Mouse (Mus musculus) kidney, adult 9 months (tissue): ENCODE data around the gene Adig.

Experiments
- DNase-seq: peaks from one replicate; pipeline ENCODE4 v3.0.0; 2022

Adig gene

DNA sequence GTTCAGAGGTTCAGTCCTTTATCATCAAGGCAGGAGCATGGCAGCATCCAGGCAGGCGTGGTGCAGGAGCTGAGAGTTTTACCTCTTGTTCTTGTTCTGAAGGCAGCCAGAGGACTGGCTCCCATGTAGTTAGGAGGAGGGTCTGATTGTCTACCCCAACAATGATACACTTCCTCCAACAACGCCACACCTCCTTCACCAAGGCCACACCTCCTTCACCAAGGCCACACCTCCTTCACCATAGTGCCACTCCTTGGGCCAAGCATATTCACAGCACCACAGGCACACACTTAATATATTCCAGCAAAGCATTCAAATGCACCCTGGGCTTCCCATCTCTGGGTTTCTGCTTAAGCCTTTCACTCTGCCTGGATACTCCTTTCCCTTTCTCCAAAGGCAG is 42.9 kb downstream of the Adig start:
- DNase-seq, result no peak

DNA sequence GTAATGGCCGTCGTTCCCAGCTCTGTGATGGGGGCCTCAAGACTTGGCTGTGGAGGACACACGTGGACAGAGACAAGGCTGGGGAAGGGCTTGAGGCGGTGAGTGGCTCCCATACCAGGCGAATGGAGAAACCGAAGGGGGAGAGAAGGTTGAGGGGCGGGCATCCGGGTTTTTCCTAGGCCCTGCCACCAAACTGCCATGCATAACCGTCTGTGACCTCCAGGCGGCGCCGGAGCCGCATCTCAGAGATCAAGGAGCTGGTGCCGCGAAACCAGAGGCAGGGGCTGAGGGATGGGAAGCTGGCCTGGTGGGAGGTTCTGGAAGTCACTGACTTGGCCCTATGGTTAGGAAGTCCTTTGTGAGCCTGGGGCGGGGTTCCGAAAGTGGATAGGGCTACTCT is 44.3 kb downstream of the Adig start:
- peak; percentile 71 for DNase-seq

GRCm38 (mm10) chr2:158550067-158550466 is 47.7 kb downstream of the Adig start:
- DNase-seq, result peak; percentile 73

DNA sequence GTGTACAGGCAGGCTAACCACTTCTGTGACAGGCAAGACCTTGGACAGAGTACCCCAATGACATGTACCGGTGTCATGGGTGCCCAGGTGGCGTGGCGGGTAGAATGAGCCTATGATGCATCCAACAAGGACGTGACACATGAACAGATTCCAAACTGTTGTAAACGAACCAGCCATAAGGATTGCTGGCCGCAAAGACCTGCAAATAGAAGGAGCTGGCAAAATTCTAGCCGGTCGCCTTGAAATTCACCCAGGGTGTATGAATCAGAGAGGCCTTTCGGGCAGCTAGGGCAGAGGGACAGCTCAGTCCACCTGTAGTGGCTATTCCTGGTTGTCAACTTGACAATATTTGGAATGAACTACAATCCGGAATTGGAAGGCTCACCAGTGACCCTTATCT is 52.0 kb downstream of the Adig start:
- DNase-seq, result no peak

DNA sequence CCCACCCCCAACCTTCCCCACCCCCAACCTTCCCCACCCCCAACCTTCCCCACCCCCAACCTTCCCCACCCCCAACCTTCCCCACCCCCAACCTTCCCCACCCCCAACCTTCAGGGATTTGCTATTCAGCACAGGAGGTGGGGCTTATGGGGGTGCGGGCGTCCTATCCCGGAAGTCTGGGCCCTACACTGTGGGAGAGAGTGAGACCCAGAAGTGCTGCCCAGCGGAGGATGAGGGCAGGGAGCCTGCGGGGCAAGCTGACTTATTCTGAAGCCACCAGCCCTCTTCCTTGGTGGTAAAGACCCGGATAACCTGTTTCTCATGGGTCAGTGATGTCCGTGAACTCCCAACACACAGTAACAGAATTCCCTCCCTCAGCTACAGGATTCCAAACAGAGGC is 52.8 kb downstream of the Adig start:
- peak; percentile 33 for DNase-seq

DNA sequence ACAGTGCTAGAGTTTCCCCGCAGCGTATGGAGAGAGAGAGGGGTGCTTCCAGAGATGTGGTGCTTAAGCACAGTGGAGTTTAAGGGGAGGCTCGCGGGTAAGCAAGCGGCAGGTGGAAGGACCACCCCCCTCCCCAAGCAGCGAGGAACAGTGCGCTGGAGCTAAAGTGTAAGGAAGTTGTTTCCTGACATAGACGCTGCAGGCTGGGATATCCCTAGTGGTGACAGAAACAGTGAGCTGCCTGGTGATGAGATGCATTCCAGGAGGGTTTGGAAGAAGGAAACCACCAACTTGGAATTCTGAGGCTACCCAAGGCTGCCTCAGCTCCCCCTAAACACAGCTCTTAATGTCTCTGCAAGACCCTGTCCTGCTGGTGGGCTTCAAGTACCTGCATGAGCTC is 53.4 kb downstream of the Adig start:
- no peak for DNase-seq

GRCm38 (mm10) chr2:158556225-158556624 is 53.8 kb downstream of the Adig start:
- peak; percentile 66 for DNase-seq

DNA sequence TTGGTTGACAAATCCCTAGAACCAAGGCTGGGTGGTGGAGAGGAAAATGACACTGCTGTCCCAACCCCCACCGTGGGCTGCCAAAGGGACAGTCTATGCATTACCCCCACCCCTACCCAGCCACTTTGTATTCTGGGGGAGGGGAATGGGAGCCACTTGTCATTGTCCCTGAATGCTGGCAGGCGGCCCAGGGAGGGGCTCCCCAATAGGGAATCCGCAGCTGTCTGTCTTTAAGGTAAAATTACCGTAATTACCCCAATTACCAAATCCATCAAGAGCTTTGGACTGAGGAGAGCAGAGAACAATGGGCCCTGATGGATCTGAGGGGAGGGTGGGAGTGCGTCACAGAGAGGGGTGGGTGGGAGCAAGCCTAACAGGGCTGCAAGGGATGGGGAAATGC is 54.3 kb downstream of the Adig start:
- no peak for DNase-seq
